Mouse (Mus musculus) left cerebral cortex, adult 9 months (tissue): Measurements from ENCODE around the gene Klhdc4.

Experiments
- DNase-seq, 2 experiments: peaks; one replicate each; pipeline ENCODE4 v3.0.0; 2022; ENCODE audit warnings: low spot score in 2 of 2

Gene Klhdc4

DNA sequence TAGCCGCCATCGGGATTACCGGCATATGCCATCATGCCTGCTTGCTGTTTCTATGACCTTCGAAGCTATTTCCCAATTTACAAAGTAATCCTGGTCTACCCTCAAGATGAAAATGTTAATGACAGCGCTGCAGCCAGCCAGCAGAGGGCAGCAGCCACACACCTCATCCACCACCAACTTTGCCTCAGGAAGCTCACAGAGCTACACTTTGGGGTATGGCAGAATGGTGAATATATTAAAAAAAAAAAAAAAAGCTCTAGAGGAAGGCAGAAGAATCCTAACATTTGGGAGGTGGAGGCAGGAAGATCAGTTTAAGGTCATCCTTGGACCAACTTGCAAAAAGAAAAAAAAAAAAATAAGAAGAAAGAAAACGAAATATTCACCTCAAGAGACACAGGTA lies 20.6 kb upstream of the Klhdc4 start:
- peak in 1 of 2 experiments; percentile 86 for DNase-seq

DNA sequence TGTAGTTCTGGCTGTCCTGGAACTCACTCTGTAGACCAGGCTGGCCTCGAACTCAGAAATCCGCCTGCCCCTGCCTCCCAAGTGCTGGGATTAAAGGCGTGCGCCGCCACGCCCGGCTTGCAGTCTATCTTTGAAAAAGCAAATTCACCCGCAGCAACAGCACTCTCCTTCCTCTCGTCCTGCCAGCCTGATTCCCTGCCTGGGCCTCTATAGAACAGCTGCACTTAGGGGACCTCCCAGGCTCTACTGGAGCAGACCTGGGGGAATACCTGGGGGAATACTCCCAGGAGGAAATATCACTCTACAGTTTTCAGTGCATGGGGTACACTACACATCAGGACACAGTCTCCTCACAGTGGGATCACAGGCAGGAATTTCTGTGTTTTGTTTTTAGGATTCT lies 19.9 kb upstream of the Klhdc4 start:
- no peak for DNase-seq

DNA sequence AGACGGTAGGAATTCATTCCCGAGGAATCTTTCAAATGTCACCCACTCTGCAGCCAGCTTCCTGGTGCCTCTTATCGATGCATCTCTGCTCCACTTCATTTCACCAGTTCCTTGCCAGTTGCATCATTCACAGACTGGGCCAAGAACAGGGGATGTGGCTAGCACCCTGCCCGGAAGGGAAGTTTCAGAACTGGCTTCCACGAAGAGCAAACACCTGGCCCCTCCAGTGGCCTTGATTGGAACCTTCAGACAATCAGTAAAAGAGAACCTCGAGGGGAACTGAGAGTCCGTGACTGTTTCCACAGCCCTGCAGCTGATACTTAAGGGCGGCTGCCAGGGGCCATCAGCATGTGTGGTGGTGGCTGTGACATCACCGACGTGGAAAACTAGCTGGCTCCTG lies 19.1 kb upstream of the Klhdc4 start:
- no peak for DNase-seq

DNA sequence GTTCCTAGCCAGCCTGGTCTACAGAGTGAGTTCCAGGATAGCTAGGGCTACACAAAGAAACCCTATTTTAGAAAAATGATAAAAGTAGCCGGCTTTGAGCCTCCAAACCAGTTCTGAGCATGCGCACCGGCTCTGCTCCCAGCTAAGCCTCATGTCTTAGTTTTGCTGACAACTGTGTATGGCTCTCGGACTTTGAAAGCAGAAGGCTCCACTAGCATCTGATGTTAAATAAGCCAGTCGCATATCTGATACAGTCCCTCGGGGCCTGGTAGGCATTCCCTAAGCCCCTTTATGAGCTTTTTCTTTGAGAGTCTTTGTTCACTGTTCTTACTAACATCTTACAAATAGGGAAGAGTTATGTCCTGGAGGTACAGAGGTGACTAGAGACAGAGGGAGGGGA lies 18.6 kb upstream of the Klhdc4 start:
- no peak for DNase-seq

DNA sequence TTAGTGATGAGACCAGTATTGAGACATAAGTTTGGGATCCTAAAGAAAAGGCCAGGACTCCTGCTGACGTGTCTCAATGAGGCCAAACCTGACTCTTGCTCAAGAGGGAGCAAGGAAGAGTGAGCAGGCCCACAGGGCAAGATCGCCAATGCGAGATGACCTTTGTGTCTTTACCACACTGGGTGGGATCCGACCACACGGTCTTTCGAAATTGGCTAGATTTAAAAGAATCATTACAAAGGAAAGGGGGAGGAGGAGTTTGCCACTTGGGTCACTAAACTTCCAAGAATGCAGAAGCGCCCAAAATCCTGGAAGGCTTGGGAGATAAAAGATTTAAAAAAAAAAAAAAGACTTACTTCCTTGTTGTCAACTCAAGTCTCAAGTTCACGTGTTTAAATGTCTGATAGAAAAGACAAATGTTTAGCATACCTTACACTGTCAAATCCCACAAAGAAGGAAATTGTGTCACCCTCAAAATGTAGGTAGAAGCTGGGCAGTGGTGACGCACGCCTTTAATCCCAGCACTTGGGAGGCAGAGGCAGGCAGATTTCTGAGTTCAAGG lies 18.0 kb upstream of the Klhdc4 start:
- DNase-seq = no peak

DNA sequence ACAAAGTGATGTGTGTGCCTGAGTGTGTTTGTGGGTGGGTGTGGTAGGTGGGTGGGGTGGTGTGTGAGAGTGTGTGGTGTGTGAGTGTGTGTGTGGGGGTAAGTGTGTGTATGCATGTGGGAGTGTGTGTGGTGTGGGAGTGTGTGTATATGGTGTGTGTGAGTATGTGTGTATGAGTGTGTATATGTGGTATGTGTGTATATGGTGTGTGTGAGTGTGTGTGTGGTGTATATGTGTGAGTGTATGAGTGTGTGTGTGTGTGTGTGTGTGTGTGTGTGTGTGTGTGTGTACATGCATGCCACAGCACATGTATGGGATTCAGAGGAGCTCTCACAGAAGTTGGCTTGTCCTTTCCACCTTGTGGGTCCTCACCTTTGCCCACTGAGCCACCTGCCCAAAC lies 17.4 kb upstream of the Klhdc4 start:
- DNase-seq = no peak

DNA sequence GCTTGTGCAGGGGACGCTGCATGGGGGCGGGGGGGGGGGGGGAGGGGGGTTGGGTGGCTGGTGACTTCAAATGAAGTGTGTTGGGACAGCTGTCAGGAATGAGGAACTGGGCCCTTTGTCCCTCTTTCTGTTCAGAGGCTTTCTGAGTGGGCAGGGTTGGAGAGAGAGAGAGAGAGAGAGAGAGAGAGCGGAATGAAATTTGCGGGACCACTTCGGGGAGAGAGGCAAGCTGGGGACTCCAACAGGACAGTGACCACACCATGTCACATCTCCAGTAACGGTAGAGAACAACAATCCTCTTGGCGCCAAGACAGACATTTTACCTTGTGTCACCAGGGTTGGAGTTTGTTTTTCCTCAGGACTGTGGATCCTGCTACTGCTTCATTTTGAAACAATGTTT lies 15.4 kb upstream of the Klhdc4 start:
- DNase-seq = no peak

DNA sequence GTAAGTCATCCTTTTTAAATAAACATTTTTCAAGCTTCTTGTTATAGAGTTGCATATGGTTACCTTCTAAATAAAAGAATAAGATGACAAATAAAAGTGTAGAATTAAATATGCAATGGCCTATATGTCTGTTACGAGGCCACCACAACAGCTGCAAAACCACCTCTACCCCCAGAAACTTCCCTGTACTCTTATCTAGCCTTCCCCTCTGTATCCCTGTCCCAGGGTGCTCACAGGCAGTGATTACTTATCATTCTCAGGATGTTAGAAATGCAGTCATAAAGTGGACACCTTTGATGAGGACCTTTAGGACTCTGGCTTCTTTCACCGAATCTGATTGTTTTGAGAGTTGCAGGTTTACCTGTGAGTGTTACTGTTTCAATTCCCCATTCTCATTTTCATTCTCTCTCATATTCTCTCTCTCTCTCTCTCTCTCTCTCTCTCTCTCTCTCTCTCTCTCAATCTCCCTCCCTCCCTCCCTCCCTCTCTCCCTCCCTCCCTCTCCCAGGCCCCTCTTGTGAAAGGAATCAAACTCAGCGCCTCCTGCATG lies 13.9 kb upstream of the Klhdc4 start:
- DNase-seq = no peak

DNA sequence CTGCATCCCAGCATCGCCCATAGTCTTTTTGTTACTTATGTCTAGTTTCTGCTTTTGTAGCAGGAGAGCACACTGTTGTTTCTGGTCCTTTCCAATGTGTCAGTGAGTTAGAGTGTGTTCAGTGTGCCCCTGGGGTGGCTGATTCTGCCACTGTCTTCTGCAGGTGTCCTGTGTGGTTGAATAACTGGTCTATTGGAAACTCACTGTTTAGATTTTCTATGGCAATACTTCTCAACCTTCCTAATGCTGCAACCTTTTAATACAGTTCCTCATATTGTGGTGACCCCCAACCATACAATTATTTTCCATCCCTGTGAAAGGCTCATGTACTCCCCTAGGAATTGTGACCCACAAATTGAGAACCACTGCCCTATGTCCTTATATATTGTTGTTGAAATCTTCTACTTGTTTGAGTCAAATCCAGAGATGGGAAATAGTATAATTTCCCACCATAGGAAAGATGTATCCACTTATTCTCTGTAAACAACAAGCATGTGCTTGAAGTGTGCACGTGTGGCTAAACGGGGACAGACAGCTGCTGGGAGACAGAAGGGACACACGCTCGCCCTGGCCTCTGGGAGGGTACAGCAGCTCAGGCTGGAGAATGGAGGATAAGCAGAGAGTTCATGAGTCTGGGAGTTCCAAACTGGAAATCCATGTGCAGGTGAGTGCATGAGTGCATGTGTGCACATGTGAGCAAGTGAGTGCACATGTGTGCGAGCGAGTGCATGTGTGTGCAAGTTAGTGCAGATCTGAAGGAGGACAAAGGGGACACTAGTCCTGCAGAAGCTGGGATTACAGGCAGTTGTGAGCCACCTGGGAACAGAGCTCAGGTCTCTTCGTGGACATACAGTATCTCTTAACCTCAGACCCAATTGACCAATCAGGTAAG lies 12.9 kb upstream of the Klhdc4 start:
- no peak for DNase-seq

DNA sequence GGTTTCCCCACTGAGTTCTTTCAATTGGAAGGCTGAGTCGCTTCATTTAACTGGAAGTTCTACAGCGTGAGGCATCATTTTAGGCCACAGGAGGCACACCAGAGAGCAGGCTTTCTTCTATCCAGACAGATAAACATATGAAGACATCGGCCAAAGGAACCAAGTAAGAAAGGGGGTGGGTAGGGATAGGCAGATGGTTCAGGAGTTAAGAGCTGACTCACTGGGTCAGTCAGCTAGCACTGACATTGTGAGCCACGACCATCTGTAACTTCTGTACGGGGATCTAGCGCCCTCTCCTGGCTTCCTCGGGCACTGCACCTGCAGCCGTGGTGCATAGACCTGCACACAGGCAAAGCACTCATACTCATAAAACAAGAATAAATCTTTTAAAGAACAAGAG lies 11.9 kb upstream of the Klhdc4 start:
- DNase-seq = peak in 1 of 2 experiments; percentile 82

DNA sequence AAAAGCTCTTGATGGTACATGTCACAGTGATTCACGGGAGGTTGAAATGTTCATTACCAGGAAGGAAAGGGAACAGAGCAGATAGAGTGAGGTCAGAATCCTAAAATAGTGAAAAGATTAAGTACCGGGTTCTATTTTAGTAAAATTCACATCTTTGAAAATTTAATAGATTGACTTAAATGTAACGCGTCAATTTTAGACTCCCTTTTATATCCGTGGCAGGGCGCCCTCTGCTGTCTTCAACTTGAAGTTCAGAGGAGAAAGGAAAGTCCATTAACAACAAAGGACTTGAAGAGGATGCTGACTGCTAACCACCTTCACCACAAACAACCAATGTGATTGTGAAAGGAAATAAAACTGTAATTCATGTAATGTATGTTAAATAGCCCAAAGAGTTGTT lies 3.1 kb upstream of the Klhdc4 start:
- DNase-seq = peak in 1 of 2 experiments; percentile 89

DNA sequence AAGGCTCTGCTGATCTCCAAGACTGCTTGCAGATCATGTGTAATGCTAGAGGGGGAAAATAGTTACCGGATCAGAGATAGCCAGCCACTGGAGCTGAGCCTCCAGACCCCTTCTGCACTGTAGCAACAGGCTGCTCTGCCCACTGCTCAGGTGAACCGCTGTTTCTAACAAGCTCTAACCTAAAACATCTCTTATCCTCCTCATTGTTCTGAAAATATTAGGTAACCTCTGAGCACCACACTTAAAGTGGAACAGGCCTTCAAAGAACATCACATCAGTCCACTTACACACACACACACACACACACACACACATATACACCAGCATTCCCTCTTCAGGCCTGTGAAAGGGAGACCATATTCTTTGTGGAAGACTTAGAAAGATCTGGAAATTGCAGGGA lies 2.7 kb upstream of the Klhdc4 start:
- no peak for DNase-seq

DNA sequence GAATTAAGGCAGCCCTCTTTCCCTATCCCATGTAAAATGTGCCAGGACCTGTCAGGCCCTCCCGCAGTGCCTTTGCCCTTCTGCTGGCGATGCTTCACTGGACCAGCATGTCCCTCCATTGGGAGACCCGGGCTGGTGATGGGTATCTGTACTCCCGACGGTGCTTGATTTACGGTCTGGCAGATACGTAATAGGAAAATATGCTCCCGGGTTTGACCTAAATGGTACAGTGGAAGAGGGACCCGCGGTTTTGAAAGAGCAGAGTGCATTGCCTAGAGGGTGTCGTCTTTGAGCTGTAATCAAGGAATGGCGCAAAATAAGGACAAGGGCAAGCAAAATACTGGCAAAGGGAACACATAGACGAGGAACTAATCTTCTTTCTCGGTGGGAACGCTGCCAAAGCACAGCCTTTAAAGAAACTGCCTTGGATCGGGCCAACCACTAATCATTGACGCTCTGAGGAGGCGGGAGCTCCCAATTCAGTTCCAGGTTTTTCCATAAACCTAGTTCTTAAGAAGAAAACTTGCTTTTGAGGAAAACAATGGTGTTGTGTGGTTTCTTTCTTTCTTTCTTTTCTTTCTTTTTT lies 501 bp upstream of the Klhdc4 start:
- no peak for DNase-seq

DNA sequence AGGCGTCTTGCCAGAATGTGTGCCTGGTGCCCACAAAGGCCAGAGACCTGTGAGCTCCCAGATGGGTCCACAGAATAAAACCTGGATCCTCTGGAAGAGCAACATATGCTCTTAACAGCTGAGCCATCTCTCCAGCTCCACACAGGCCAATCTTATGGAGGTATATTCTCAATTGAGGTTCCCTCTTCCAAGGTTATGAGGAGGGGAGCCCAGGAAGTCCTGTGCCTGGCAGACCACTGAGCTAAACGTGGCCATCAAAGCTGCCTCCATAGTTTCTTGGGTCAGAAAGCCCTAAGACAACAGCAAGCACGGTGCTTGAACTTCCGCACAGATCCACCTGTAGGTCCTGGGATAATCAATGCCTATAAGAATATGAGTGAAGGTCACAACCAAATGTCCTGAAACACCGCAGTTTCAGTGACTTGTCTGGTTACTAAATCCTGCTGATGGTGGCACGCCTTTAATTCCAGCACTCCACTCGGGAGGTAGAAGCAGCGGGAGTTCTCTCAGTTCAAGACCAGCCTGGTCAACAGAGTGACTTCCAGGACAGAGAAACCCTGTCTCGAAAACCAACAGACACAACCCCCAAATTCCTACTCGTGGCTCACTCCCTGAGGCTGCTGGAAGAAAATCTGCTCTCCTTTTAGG lies 869 bp downstream of the Klhdc4 start:
- DNase-seq = no peak

DNA sequence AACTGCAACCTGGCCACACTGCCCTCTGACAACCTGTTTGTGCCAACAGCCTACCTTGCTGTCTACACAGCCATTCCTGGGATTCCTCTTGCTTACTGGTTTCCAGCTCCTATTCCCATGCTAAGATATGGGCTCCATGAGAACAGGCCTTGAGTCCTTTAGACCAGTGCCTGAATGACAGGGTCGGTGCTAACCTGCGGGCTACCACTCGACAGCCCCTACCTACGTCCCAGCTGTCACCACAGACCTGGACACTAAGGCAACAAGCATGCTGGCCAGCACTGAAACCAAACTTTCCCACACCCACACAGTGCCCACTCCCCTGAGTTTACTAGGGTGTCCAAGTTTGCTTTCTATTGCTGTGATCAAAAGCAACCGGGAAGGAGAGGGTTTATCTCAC lies 1.6 kb downstream of the Klhdc4 start:
- DNase-seq = no peak

DNA sequence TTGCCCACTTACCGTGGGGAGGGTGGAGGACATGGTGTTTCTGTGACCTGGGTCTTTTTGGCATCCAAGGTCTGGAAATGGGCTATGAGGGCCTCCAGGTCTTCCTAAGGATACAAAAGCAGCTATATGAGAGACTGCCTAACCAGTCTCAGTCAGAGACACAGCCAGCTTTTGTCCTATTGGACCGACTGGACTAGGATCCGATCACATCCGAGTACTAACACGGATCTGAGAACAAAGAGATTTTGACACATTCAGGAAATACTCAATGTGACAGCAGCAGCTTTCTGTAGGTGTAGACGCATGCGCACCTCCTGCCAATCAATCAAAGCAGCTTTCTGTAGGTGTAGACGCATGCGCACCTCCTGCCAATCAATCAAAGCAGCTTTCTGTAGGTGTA lies 7.6 kb downstream of the Klhdc4 start:
- no peak for DNase-seq

DNA sequence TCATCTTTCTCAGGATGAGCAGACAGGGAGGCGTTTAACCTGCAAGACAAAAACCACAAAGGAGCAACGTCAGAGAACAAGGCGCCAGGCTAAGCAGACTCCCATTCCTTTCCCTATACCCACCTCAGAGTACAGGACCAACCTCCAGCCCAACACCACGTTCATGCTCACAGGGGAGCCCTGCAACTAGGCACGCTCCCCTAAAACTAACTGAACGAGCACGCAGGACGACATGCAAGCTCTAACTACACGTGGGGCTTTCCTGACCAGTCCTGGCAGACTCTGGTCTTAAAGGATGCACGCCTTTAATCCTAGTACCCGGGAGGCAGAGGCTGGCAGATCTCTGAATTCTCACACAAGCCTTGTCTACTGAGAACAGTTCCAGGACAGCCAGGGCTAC lies 8.0 kb downstream of the Klhdc4 start:
- DNase-seq = no peak

DNA sequence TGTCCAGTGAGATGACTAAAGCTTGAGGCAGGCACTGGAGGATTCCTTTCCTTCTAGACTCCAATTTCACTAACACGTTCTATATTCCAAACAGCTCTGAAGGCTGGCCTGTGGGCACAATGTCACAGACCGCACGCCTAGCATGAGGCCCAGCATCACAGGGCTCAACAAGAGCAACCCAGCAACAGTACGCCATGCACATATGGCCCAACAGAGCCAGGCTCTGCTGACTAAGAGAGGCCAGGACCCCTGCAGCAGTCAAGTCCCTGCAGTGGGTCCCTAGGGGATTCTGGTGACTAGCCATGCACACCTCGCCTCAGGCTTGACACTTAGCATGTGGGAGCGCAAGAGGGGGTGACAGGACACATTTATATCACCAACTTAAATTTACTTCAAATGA lies 8.5 kb downstream of the Klhdc4 start:
- no peak for DNase-seq

DNA sequence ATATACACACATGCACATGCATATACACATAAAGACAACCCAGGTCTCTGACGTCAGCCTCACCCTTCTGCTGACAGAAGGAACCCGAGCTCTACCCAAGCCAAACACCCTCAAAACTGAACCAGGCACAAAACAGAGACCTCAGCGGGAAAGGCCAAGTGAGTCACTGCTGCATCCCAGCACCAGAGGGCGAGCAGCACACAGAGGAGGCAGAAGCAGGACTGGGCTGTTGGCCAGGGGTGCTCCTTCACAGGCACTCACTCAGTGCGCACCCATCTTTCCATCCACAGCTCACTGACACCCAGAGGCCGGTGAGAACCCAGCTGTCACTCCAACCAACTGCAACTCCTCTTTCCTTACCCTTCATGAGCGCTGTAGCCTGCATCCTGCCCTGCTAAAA lies 11.1 kb downstream of the Klhdc4 start:
- DNase-seq = no peak

DNA sequence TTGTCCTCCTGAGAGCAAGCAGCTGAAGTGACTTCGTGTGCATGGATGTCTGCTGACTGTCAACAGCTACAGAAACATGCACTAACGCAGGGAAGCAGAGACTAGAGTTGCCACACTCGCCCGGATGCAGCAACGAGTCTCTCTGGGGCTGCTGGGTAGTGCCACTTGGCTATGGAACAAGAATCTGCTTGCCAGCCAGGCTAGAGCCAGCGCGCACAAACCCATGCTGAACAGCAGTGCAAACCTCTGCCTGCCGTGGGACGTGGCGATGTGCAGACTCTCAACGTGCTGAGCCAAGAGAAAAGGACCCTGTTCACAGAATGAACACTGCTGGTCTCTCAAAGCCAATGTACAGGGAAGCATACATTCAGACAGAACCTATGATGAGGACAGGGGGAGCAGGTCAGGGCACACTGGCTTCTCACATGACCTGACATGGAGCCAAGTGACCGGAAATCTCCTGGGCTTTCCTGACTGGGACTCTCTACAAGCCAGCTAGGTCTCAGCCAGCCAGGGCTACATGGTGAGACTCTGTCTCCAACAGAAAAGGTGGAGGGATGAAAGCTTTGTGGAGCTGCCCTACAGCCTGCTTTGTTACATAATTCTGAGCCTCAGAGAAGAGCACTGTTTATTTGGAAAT lies 17.3 kb downstream of the Klhdc4 start:
- no peak for DNase-seq

DNA sequence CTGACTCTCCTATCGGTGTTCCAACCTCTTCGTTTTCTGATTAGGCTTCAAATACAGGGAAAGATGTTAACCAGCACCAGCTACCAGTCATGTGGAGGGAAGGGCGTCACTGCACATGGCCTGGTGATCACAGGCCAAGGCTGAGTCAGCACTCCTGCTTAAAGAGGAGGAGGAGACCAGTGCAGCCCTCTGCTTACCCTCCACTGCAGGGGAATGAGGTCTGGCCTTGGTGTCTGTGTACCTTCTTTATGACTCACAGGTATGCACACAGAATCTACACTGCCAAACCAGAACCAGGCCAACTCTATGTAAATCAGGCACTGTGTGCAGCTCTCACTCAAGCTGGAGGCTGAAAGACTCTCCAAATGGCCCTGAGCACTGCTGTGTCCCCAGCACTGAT lies 17.9 kb downstream of the Klhdc4 start:
- no peak for DNase-seq
